Mouse (Mus musculus) layer of hippocampus, postnatal 14 days (tissue): Measurements from ENCODE around the gene Btg3. TPM values are rescaled to one million over a fixed set of nuclear protein-coding genes. Genes with fewer than 3 reads are reported as not detected.
"Not testable (repeated sequence)": the region's sequence is repeated elsewhere in the genome, so short reads cannot be mapped to it uniquely, and the experiment has no call there.

Source experiments
- DNase-seq, 2 experiments: peaks; one replicate each; pipeline ENCODE4 v3.0.0; 2021 to 2022; ENCODE audit warnings: low spot score in 2 of 2, mixed read lengths in 1 of 2
- long read RNA-seq, 2 experiments: library from polyadenylated mRNA; stranded (forward); transcript quantifications; one replicate each; pipeline ENCODE4 v2.0.0; 2021
- total RNA-seq, 2 experiments: library from RNA; stranded (reverse); gene quantifications; 2 replicates each; pipeline ENCODE4 v1.2.3; 2021

Btg3 gene
- 10 to 100 TPM in 1 of 2 experiments, 1 to 10 TPM in 1; 8.8 to 10.8 TPM for total RNA-seq
- long read RNA-seq, experiment 1, transcript Btg3-201 (5 exons, 1,414 nt) = major isoform, 26 of 26 reads
- long read RNA-seq, experiment 1, partial matches to known transcripts = 0 of 26 reads
- long read RNA-seq, experiment 1, other reads (novel, unspliced or antisense) = 0 of 26 reads
- long read RNA-seq, experiment 2, transcript Btg3-201 (5 exons, 1,414 nt) = major isoform, 23 of 28 reads
- long read RNA-seq, experiment 2, partial matches to known transcripts = 4 of 28 reads
- long read RNA-seq, experiment 2, other reads (novel, unspliced or antisense) = 1 of 28 reads

DNA sequence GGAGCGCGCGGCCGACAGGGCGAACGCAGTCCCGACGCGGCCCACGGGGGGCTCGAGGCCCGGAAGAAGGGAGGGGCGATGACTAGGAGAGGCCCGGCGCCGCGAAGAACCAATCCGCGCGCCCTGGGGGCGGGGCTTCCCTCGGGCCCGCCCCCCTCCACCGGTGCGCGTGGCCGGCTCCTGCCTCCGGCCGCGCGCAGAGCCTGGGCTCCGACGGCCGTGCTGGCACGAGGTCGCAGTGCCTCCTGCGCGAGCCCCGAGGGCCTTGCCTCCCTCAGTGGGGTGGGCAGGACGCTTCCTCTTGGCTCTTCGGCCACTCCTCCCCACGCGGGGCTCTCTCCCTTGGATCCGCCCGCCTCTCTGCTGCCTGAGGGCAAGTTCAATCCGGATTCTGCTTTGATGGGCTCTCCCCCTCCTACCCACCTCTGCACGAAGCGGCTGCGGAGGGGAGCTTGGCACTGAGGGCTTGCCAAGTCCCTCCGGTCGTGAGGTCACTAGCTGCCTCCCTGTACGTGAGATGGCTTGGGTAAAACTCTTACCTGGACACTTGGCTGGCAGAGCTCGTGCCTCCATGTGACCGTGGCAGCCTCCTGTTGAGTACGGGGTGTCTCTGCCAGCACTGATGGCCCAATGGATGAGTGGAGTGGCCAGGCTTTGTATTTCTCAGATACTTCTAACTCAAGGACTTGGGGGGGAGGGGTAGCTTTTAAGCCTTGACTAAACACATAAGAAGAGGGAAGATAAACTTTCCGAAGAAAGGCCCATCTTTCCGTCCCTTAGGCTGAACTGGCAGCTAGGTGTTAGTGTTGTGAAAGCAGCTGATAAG is at the start of gene Btg3:
TSS of gene Btg3 (minus strand) at position 448 of the 826 bp plus-strand sequence.
- peak; percentile 75 to 85 for DNase-seq

DNA sequence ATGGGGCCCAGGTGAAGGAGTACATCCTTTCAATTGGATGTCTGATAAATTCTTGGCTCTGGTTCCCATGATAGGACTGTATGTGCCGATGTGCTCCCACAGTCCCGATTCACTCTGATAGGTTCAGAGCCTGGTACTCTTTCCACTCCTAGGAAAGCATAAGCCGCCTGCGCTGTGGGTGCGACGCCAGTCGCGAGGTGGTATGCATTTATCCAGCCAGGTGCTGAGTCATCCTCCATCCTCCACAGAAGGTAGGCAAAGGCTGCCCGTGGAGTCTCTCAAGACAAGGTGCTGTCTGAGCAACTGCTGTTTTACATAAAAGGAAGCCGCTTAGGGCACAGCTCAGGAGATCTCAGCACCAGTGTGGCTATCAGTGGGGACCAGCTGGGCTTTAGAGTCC is 40.7 kb upstream of the Btg3 start:
- no peak for DNase-seq

DNA sequence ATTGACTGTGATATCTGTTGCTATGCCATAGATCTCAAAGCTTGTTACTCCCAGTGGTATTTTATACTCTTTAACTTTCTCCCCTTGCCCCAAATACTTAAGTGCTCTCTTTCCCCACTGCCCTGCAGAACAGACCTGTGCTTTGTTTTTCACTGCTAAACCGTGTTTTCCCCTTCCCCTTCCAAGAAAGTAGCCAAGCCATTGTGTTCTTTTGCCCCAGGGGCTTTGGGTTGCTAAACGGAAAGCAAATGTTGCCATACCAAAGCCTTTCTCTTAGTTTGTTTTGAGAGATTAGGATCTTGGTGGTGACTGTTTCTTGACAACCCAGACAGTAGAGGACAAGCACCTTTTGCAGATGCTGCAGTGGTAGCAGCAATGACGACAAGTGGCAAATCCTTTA is 39.5 kb upstream of the Btg3 start:
- DNase-seq = no peak

DNA sequence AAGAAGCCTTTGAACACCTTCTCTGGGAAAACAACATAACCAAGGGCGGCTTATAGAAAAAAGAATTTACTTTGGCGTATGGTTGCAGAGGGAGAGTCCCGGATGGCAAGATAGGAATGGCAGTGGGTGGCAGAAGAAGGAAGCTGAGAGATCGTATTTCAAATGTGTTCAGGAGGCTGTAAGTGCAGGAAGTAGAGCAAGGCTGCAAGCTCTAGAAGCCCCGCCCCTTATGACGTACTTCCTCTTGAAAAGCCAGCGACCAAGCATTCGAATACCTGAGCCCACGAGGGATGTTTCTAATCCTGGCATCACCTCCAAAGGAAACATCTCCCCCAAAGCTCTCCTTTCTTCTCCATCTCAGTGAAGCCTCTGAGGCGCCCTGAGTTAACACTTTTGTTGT is 33.0 kb upstream of the Btg3 start:
- DNase-seq = no peak

DNA sequence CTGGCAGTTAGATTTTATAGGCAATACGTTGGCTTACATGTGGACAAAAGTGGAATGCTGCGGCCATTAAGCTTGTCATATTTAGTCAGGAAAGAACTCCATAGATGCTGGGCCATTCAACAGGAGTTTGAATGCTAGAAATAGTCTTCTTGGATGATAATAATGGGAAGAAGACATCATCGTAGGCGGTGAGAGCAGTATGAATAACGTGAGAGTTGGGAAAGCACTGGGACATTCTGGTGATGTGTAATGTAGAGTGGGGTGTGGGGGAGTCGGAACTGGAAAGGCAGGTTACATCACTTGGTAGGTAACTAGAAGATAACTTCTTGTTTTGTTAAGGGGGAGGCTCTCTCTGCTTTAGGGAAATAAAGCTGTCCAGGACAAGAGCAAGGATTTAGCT is 30.9 kb upstream of the Btg3 start:
- DNase-seq = no peak

DNA sequence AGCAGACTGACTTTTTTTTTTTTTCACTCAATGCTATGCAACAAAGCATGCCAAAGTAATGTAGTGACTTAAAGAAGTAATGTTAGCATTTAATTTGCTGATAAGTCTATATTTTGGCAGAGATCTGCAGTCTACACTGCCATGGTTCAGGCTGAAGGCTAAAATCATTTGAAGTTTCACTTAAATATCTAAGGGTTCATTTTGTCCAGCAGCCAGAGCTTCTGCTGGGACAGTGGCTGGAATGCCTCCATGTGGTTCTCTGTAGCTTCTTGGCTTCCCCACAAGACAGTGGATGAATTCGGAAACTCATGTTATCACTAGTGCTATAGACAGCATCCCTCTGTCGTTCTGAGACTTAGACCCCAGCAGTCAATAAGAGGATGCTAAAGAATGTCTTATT is 29.7 kb upstream of the Btg3 start:
- no peak for DNase-seq

DNA sequence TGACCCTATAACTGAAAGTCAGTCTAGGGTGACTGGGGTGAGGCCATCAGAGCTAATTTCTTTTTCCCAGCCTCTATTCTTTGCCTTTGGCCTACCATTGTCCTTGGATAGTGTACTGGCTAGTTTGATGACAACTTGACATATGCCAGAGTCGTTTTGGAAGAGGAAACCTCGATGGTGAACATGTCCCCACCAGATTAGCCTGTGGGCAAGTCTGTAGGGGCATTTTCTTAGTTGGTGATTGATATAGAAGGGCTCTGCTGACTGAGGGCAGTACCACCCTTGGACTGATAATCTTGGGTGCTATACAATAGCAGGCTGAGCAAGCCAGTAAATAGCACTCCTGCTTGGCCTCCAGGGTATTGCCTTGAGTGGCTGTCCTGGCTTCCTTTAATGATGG is 25.3 kb upstream of the Btg3 start:
- no peak for DNase-seq

DNA sequence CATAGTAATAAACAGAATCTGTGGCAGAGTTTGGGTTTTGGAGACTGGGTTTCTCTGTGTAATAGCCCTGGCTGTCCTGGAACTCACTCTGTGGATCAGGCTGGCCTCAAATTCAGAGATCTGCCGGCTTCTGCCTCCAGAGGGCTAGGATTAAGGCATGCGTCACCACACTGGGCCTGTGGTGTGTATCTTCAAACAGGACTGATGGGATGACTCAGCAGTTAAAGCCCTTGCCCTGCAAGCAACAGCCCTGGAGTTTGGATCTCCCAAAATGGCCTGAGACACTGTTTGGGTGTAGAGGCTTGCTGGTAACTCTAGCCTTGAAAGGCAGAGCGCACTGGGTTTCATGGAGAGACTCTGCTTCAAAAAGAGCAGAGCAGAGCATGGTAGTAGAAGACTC is 22.4 kb upstream of the Btg3 start:
- DNase-seq = no peak

DNA sequence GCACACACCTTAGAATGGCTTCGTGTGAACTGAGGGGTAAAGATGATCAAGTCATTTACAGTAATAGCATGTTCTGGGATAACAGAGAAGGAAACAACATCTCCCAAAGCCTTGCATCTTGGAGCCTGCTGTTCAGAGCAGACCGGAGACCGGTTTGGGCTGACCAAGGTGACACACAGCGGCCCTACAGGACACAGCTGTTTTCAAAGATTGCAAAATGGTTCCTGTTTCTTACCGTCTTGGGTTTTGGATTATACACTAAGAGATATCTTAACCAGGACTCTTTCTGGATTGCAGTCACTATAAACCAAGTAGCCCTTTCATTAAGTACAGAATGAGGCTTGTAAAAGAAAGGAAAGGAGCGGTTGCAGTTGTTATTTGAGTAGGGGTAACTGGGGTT is 21.7 kb upstream of the Btg3 start:
- no peak for DNase-seq

DNA sequence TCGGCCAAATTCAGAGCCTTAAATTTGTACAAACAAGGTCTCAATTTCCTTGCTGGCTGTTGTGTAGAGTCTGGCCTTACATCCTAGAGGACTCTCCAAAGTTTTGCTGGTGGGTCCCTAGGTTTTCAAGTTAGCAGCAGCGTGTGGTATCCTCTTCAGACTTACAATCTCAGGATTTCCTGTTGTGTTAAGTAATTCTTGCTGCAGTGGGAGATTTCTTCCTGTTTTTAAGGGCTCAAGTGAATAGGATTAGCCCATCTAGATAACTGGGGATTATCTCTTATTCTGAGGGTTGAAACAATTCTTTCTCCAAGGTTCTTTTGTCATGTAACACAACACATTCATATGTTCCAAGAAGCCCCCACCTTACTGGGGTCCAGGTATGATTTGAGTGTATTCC is 14.4 kb upstream of the Btg3 start:
- no peak for DNase-seq

DNA sequence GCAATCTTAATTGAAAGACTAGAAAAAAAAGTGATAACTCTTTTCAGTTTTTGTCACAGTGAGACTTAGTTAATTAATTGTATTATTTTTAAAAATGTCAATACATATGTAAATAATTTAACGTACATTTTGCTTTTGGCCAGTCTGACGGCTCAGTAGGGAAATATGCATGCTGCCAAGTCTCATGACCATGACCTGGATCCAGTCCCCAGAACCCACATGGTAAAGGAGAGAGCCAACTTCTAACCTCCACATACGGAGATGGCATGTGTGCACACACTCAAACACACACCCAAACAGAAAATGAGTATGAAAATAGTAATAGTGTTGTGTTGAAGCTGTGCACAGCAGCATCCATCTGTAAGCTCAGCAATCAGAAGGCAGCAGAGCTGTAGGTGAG is 13.0 kb upstream of the Btg3 start:
- no peak for DNase-seq

DNA sequence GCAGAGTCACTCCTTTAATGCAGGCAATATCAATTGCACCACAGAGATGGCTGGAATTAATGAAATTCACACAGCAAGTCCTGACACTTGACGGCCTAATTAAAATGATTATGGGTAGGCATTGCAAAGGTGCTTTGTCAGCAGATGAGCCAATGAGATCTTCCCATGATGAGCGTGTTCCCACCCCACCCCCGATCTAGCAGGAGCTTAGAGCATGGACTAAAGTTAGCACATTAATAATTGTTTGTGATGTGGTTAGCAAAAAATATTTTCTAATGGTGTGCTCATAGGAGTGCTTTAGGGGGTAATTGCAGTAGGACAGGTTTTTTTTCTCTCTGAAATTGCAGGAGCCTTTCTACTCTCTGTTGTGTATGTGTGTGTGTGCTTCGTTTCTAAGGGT is 12.1 kb upstream of the Btg3 start:
- no peak for DNase-seq

DNA sequence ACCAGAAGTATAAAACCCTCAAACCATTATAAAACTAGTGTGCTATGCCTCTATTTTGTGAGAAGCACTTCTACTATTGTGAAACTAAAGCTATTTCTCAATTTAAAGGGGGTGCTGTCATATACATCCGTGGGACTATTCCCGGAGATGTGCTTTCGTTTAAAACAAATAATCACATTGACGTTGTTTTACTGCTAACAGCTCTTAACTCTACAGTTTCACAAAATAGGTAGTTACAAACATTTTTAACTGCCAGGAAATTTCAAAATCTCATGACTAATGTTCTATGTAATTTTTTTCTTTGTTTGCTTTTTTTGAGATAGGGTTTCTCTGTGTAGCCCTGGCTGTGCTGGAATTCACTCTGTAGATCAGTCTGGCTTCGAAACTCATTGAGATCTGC is 1.5 kb upstream of the Btg3 start:
- no peak for DNase-seq

DNA sequence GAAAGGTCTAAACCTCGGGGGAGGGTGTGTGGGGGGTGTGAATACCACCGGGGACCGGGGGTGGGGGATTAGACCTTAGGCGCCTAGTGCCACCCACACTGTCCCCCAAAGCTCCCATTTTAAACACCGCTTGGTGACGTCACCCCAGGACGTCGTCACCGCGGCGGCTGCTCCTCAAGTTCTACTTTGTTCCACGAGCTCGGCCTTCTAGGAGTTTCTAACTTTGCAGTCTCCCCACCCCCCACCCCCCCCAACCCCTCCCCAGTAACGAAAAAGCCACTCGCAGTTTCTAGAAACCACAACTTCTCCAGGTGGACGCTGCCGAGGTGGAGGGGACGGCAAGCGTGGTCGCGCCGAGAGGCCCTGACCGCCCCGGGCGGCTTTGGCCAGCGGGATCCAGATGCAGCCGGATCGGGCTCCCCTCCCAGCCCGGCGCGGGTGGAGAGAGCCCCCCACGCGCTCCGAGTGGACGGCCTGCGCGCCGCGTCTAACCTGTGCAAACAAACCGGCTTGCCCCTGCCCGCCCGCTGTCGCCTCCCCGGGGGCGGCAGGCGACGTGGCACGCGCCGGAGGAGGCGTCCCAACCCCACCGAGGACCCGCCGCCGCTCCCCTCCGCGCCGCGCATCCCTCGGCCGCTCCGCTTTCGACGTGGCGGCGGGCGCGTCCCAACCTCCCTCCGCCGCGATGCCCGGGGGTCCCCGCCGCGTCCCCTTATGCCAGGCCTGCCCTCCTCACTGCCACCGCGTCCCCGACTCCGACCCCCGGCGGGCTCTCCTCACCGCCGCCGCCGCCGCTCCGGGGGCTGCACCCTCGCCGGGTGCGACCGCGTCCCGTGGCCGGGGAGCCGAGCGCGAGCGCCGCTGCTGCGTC is 936 bp downstream of the Btg3 start:
- DNase-seq = peak; percentile 24 to 26

DNA sequence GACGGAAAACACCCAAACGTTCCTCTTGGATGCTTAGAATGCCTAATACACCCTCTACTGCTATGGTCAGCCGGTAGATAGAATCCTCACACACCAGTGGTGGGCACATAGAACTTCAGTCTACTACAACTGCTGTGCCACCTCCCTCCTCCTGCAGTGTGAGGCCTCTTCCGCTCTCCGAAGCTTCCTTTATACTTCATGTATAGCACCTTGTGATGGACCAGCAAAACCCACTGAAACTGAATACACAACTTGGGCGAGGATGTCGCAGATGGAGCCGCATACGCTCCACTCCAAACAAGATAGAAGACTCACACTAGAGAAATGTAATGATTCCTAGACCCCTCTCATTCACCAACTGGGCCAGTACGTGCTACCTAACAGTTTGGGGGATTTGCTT is 1.8 kb downstream of the Btg3 start:
- no peak for DNase-seq

DNA sequence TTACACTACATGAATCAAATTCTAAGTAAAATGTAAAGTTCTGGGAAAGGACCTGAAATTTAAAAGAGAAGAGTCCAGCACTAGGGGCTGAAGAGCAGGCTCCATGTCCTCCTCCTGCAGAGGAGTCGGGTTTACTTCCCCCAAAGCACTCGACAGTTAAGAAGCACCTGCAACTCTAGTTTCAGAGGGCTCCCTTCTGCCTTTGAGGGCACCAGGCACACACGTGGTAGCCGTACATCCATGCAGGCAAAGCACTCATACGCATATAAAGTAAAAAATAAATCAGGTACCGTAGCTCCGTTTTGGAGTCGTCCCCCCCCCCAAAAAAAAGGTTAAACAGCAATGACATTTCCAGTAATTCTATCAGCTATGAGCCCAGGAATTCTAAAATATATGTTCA is 3.2 kb downstream of the Btg3 start:
- no peak for DNase-seq

DNA sequence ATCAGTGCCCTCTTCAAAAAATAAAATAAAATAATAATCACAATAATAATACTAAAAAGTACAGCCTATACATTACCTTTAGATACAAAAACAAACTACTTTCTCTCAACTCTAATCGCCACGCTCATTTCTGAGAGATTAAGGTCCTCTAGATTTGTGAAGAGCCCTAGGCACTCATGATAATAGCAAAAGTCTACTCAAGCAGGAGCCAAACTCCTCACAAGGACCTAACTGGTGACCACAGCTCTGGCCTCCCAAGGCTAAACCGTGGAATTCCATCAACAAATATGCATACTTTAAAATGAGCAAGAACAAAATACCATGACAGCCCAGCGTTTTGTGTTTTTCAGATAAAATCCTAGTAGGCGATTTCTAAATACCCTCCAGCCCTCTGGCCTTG is 4.2 kb downstream of the Btg3 start:
- no peak for DNase-seq

DNA sequence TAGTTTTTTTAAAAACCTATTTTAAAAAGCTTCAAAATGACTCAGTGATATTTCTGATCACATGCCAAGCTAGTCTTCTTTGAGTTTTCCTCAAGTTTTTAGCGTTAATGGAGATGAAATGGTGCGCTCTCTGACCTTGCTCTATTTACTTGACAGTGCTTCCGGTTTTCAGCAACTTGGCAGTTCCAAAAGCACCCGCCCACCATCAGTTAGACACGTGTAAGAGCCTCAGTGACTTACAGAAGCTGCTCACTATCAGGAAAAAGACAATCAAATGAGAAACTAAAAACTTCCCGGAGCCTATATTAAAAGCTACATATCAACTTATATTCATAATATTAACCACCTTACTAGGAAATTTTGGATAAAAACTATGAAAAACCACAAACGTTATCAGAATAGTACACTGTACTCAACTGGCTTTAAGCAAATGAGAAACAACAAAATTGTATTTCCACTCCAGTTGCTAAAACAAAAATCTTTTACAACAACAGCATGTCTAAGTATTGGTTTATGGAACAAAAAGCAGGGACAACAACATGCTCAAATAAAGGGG is 5.4 kb downstream of the Btg3 start:
- DNase-seq = no peak

DNA sequence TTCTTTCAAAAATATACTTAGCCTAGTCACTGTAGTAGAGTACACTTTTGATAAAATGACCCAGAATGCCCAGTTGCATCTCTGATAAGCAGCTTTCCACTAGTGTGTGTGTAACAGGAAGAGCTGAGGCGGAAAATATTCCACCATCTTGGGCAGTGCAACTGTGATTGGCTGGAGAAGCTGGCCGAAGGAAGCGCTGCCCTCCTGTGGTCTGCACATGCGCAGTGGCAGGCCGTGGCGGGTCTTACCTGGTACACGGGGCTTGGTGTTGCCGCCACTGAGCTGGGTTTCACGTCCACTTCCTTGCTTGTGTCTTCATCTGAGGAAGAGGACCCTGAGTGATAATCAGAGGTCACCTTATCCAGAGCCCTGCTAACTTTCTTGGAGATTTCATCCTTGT is 12.4 kb downstream of the Btg3 start:
- DNase-seq = not testable (repeated sequence)

DNA sequence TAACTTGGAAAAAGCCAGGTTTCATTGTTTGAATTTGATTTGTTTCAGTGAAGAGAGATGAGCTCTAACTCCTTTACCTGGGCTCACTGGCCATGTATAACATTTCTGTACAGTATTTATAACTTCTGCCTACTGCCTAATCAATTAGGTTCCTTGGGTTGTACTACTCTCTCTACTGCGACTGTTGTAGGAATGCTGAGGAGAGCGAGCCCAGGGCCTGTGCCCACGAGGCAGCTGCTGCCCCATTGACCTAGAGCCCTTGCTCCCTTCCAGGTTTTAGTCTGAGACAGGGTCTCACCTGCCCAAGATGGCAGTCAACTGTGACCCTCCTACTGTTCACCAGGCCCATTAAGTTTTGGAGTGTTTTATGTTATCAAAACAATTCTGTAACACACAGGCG is 15.5 kb downstream of the Btg3 start:
- DNase-seq = no peak

DNA sequence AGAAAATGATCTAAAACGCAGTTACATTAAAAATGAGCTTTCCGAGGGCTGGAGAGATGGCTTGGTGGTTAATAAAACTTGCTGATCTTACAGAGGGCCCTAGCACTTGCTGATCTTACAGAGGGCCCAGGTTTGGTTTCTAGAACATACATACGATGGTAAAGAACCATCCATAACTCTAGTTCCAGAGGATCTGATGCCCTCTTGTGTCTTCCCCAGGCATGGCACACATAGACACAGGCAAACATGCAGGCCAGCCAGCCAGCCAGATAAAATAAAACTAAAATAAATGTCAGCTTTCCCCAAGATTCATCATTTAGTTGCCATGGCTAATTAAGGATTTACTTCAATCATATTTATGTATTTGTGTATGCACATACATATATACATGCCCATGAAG is 19.2 kb downstream of the Btg3 start:
- no peak for DNase-seq
